In genomic region chr13:48967956-48968749, GRCm38 (mm10) we compare ENCODE assay signal across 8 mouse cellular contexts. TPM values are rescaled to one million over a fixed set of nuclear protein-coding genes. Genes with fewer than 3 reads are reported as not detected.
DNase-seq lines count a peak whose midpoint lies in the region; ATAC-seq lines count a peak whose summit lies in the region.

Gene Fam120a (minus strand): TSS chr13:48968017.

- H3K4me2 ChIP-seq in hindbrain, embryonic 15.5 days = peak within 1 kb of the TSS; percentile 95

- H3K36me3 ChIP-seq in hindbrain, embryonic 15.5 days = peaks cover 5% of the 10 kb centered on the region

- peak; percentile 95 for ATAC-seq in hindbrain, embryonic 15.5 days (ENCODE audit: low FRiP score, low read depth)

- peak within 1 kb of the TSS; percentile 89 for H3K4me3 ChIP-seq in hindbrain, embryonic 15.5 days

- WGBS in hindbrain, embryonic 15.5 days = under 1% methylated on average over 74 of the region's 116 CpGs

- peak; percentile 80 for DNase-seq in T-cell, adult 2 months (ENCODE audit: low spot score)
- DNase-seq in cerebellum, postnatal 36 days = peak; percentile 84 to 85
- DNase-seq in gastrocnemius, adult 18-20 months (ENCODE audit: low spot score) = peak; percentile 84
- peak; percentile 87 for DNase-seq in layer of hippocampus, postnatal 36 days
- DNase-seq in lung, postnatal 25 days (ENCODE audit: low spot score) = peak; percentile 82
- DNase-seq in retina, adult 2 months (ENCODE audit: low read depth, low spot score) = peak; percentile 72
- peak; percentile 85 for DNase-seq in thymus, postnatal 25 days

- H3K27me3 ChIP-seq in hindbrain, embryonic 15.5 days = no peaks in the 10 kb centered on the region

- peak within 1 kb of the TSS; percentile 94 for H3K9ac ChIP-seq in hindbrain, embryonic 15.5 days

- peaks cover 43% of the 10 kb centered on the region for H3K4me1 ChIP-seq in hindbrain, embryonic 15.5 days (replicated peaks)

- no peaks in the 10 kb centered on the region for H3K9me3 ChIP-seq in hindbrain, embryonic 15.5 days

- peak within 1 kb of the TSS; percentile 94 for H3K27ac ChIP-seq in hindbrain, embryonic 15.5 days (replicated peaks)

RNA-seq across cellular contexts. Expression of gene Fam120a, which starts in this region (rescaled TPM):
- total RNA-seq in gastrocnemius, adult 18-20 months (2021) = 100 to 1,000 TPM; 109 to 116 TPM
- polyA plus RNA-seq in hindbrain, embryonic 15.5 days (2015; fragmentation: Nextera tagmentation; extraction: Ambion mirVana) = 12.0 and 12.4 TPM in 2 replicates
- total RNA-seq in layer of hippocampus, postnatal 36 days (2021) = 100 to 1,000 TPM; 117 to 122 TPM

Comparison
In these comparisons a context has a peak if more than half of its experiments do, and no peak if none do; other contexts are left out.
1. Peak in every context shown above with its lines: DNase-seq, ATAC-seq, H3K4me3 ChIP-seq and H3K27ac ChIP-seq.